Mouse (Mus musculus) spleen, adult 2 months (tissue): ENCODE data around the gene Tmem211. TPM values are rescaled to one million over a fixed set of nuclear protein-coding genes. Genes with fewer than 3 reads are reported as not detected.

ENCODE experiments used
- DNase-seq, 2 experiments: peaks; one replicate each; pipeline versions ENCODE4 v3.0.0 to v3.0.0-alpha.2; 2012 to 2021; ENCODE audit warnings: low spot score in 2 of 2, low read depth in 1 of 2
- H3K27ac ChIP-seq: fragments of 200-500 bp; 2 replicates; pipeline ENCODE4 v1.5.1; 2012; ENCODE audit warnings: low read length, inconsistent platforms; ENCODE audit not compliant: insufficient read depth
- H3K27me3 ChIP-seq: fragments of 200-500 bp; 2 replicates; pipeline ENCODE4 v1.6.1; 2012; ENCODE audit warnings: mild to moderate bottlenecking, moderate library complexity, low read length, inconsistent platforms; ENCODE audit not compliant: control insufficient read depth, insufficient read depth
- H3K36me3 ChIP-seq: fragments of 200-500 bp; 2 replicates; pipeline ENCODE4 v1.6.1; 2012; ENCODE audit warnings: mild to moderate bottlenecking, low read length, inconsistent platforms; ENCODE audit not compliant: control insufficient read depth, insufficient read depth
- H3K4me1 ChIP-seq: fragments of 200-500 bp; 2 replicates; pipeline ENCODE4 v1.6.1; 2011; ENCODE audit warnings: inconsistent platforms; ENCODE audit not compliant: control insufficient read depth, insufficient read depth, insufficient read length
- H3K4me3 ChIP-seq: fragments of 200-500 bp; 2 replicates; pipeline ENCODE4 v1.5.1; 2011; ENCODE audit warnings: mild to moderate bottlenecking, inconsistent platforms; ENCODE audit not compliant: insufficient read depth, insufficient read length; ENCODE audit errors: extremely low read depth
- CTCF ChIP-seq: fragments of 200-500 bp; IDR thresholded peaks from 2 replicates; pipeline ENCODE4 v1.5.1; 2011; ENCODE audit warnings: mild to moderate bottlenecking, inconsistent platforms; ENCODE audit not compliant: insufficient read depth, insufficient read length, insufficient replicate concordance; ENCODE audit errors: extremely low read depth
- POLR2A ChIP-seq: fragments of 200-500 bp; IDR thresholded peaks from 2 replicates; pipeline ENCODE4 v1.6.1; 2011; ENCODE audit warnings: low read depth, low read length, inconsistent platforms
- WGBS: fragments of 180-500 bp; shearing (Covaris S2); methylation state at CpG from one replicate; pipeline ENCODE4 v1.1.7; 2018; 5-methylcytosine and 5-hydroxymethylcytosine counted together
- polyA plus RNA-seq: library from polyadenylated mRNA; depleted of rRNA; stranded (reverse); fragments of >200 nt; gene quantifications from 2 replicates; pipeline ENCODE4 v1.2.3, GENCODE M21; 2012

The Tmem211 gene
- polyA plus RNA-seq, 1 experiment, result not detected

DNA sequence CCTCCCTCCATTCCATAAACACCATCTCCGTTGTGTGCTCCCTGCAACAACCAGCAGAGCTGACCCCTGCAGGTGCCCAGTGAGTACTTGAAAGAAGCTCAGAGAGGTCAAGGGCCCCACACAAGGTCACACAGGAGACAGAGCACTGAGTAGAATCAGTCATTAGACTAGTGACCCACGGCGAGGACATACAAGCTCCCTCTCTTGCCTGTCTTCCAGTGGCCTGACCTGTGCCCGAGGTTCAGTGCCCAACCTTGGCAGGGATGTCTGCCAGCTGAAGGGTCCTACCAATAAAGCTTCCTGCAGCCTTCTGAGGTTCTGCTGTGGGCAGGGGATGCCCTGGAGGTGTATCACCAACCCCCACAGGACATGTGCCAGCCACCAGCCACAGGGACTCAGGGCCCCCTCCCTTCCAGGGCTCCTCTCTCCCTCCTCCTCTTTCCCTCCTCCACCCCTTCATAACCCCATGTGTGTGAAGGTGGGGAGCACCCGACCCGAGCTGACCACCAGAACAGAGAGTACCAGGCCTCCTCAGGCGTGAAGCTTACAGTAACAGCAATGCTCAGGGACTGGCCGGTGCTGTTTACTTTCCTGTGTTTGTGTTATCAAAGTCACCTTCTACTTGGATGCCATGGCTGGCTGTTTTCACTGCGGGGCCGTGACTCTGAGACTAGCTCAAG, 14.4 kb upstream of the Tmem211 start:
- Histone ChIP-seq H3K27me3 (no peaks in the 10 kb centered on the region), H3K4me3 (no peak overlapping the region), H3K27ac (no peak overlapping the region), H3K4me1 (no peaks in the 10 kb centered on the region), H3K36me3 (no peaks in the 10 kb centered on the region)
- 82% methylated on average over 10 of the region's 10 CpGs for WGBS
- DNase-seq, result no peak
- no peak for TF ChIP-seq CTCF
- TF ChIP-seq POLR2A, result no peak

GRCm38 (mm10) chr5:113214041-113214440, 12.7 kb upstream of the Tmem211 start:
- H3K4me1 ChIP-seq, result no peaks in the 10 kb centered on the region
- H3K36me3 ChIP-seq, result no peaks in the 10 kb centered on the region
- H3K27ac ChIP-seq, result no peak overlapping the region
- H3K4me3 ChIP-seq, result no peak overlapping the region
- TF ChIP-seq POLR2A (no peak), CTCF (no peak)
- H3K27me3 ChIP-seq, result no peaks in the 10 kb centered on the region
- 84% methylated on average over 8 of the region's 8 CpGs for WGBS
- no peak for DNase-seq

GRCm38 (mm10) chr5:113214455-113214854, 12.3 kb upstream of the Tmem211 start:
- TF ChIP-seq CTCF (no peak), POLR2A (no peak)
- H3K27me3 ChIP-seq, result no peaks in the 10 kb centered on the region
- 58% methylated on average over 11 of the region's 11 CpGs for WGBS
- H3K4me1 ChIP-seq, result no peaks in the 10 kb centered on the region
- H3K4me3 ChIP-seq, result no peak overlapping the region
- DNase-seq, result no peak
- H3K36me3 ChIP-seq, result no peaks in the 10 kb centered on the region
- no peak overlapping the region for H3K27ac ChIP-seq

DNA sequence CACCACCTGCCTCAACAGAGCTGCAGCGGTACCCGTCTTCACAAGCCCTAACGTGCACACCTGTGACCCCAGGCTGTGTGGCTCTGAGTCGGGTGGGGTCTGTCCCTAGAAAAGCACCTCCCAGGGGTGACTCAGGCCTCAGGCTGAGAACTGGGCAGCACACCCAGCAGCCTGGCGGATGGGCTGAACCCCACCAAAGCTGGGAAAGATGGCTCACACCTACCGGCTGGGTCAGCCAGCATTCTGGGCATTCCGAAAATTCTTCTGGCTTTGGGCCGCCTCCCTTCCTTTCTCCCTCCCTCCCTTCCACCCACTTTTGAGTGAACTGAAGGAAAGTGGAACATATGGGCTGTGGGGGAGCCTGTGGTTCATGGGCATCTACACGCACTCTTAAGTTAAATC, 11.1 kb upstream of the Tmem211 start:
- Histone ChIP-seq H3K36me3 (no peaks in the 10 kb centered on the region), H3K27me3 (peaks cover 2% of the 10 kb centered on the region; the same call in 1 of the 2 replicates), H3K4me3 (no peak overlapping the region), H3K4me1 (peaks cover under 1% of the 10 kb centered on the region; the same call in 1 of the 2 replicates), H3K27ac (no peak overlapping the region)
- no peak for DNase-seq
- no peak for TF ChIP-seq POLR2A
- WGBS, result 91% methylated on average over 9 of the region's 9 CpGs

DNA sequence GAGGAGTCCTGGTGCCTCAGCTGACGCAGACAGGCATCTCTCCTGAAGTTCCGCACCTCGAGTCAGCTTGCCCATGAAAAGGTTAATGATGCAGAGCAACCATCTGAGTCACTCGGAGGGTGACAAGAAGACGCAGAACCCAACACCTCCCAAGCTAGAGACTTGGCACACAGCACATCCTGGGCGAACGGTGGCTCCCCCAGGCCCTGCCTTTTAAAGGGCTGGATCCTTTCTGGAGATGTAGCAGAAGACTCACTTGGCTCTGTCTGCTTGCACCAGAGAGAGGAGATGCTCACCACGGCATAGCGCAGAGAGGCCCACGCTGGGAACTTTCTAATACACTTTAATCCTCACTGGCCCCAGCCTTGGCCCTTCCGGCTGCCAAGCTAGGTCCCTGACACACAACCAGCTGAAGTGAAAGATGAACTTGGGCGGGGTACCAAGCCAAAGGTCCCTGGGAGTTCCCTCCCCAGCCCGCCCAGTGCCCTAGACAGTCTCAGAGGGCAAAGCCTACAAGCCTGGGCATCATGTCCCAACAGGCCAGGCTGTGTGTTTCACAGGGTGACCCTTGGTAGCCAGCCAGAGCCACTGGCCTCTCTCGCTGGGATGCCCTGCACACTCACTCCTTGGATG, 10.3 kb upstream of the Tmem211 start:
- TF ChIP-seq POLR2A (no peak), CTCF (no peak)
- H3K36me3 ChIP-seq, result no peaks in the 10 kb centered on the region
- H3K27ac ChIP-seq, result no peak overlapping the region
- no peak overlapping the region for H3K4me3 ChIP-seq
- WGBS, result 75% methylated on average over 14 of the region's 14 CpGs
- DNase-seq, result no peak
- peaks cover 3% of the 10 kb centered on the region; the same call in 1 of the 2 replicates for H3K4me1 ChIP-seq
- peaks cover 4% of the 10 kb centered on the region for H3K27me3 ChIP-seq

DNA sequence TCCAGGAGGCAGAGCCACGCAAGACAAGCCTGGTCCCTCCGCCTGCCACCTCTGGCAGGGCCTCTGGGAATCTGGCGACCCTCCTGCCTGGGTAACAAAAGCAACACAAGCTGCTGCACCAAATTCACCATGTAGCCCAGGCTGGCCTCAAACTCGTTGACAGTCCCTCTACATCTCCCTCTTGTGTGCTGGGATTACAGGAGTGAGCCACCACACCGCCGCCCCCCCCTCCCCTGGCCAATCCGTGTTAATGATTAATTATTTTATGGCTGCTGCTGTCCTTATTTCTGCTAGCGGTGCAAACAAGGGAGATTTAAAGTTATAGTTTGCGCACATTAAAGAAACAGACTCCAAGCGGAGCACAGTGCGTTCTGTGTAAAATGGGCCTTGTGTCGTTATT, 9.6 kb upstream of the Tmem211 start:
- 92% methylated on average over 12 of the region's 12 CpGs for WGBS
- no peak for TF ChIP-seq POLR2A
- no peak for TF ChIP-seq CTCF
- H3K4me3 ChIP-seq, result no peak overlapping the region

GRCm38 (mm10) chr5:113218617-113219235, 8.0 kb upstream of the Tmem211 start:
- Histone ChIP-seq H3K4me1 (peaks cover 3% of the 10 kb centered on the region; the same call in 1 of the 2 replicates), H3K36me3 (no peaks in the 10 kb centered on the region), H3K4me3 (no peak overlapping the region), H3K27ac (no peak overlapping the region), H3K27me3 (peaks cover 4% of the 10 kb centered on the region)
- no peak for TF ChIP-seq POLR2A
- TF ChIP-seq CTCF, result no peak
- no peak for DNase-seq
- WGBS, result 87% methylated on average over 17 of the region's 17 CpGs

More for the DNA sequence above, 9.6 kb upstream of the Tmem211 start:
- Histone ChIP-seq H3K36me3 (no peaks in the 10 kb centered on the region), H3K4me1 (peaks cover 3% of the 10 kb centered on the region; the same call in 1 of the 2 replicates), H3K27me3 (peaks cover 4% of the 10 kb centered on the region), H3K27ac (no peak overlapping the region)
- DNase-seq, result no peak
